Mouse (Mus musculus) mature B cell (primary cell): ENCODE measurements around the gene Cfap97.
"Not testable (repeated sequence)": the region's sequence is repeated elsewhere in the genome, so short reads cannot be mapped to it uniquely, and the experiment has no call there.

ENCODE experiments used
- in situ Hi-C: fragments of 300-500 bp; cut with MboI; formaldehyde crosslinking; loops from 2 replicates; pipeline ENCODE4 v1.14.3; 2019

Gene Cfap97

GRCm38 (mm10) chr8:46225501-46225900 is 73.9 kb downstream of the Cfap97 start:
- in situ Hi-C loops, result no loop called here

GRCm38 (mm10) chr8:46226622-46227021 is 75.1 kb downstream of the Cfap97 start:
- in situ Hi-C loops, result no loop called here

GRCm38 (mm10) chr8:46231968-46232367 is 80.4 kb downstream of the Cfap97 start:
- in situ Hi-C loops, result not testable (repeated sequence)

GRCm38 (mm10) chr8:46232798-46233197 is 81.2 kb downstream of the Cfap97 start:
- in situ Hi-C loops, result no loop called here

- in situ Hi-C loops, result no loop called here
Observed at GRCm38 (mm10) chr8:46234736-46235135, 83.2 kb downstream of the Cfap97 start.

GRCm38 (mm10) chr8:46236441-46237223 is 85.1 kb downstream of the Cfap97 start:
- in situ Hi-C loops, result no loop called here

GRCm38 (mm10) chr8:46241568-46242374 is 90.2 kb downstream of the Cfap97 start:
- in situ Hi-C loops, result no loop called here

- in situ Hi-C loops, result no loop called here
Observed at GRCm38 (mm10) chr8:46242946-46243345, 91.4 kb downstream of the Cfap97 start.
